Mouse (Mus musculus) forebrain, postnatal 0 days (tissue): ENCODE measurements at regions not wholly inside any gene's neighbourhood (a gene's known extent, or its start where the extent isn't known, plus 50 kb on each side); places are given as distances from the start of the nearest gene placed in this dataset.
"Not testable (repeated sequence)": the region's sequence is repeated elsewhere in the genome, so short reads cannot be mapped to it uniquely, and the experiment has no call there.

Experiments used
- ATAC-seq: fragments of 200-750 bp; cut with Nextera tagmentation; 2 replicates; pipeline ENCODE4 v1.8.0; 2017; ENCODE audit warnings: mild to moderate bottlenecking, moderate library complexity
- DNase-seq: peaks from one replicate; pipeline ENCODE4 v3.0.0-alpha.2; 2015
- H3K27ac ChIP-seq: fragments of 300-500 bp; sonication (generic); 2 replicates; pipeline ENCODE4 v1.5.1; 2014; ENCODE audit warnings: low read depth, mild to moderate bottlenecking, antibody characterized with exemption, low read length, moderate library complexity, mixed read lengths
- H3K27me3 ChIP-seq: fragments of 300-500 bp; sonication (generic); 2 replicates; pipeline ENCODE4 v1.6.1; 2014; ENCODE audit warnings: mild to moderate bottlenecking, low read length, mixed read lengths; ENCODE audit not compliant: insufficient read depth
- H3K36me3 ChIP-seq: fragments of 300-500 bp; sonication (generic); 2 replicates; pipeline ENCODE4 v1.6.1; 2014; ENCODE audit warnings: mild to moderate bottlenecking, moderate library complexity; ENCODE audit not compliant: insufficient read depth
- H3K4me1 ChIP-seq: fragments of 300-500 bp; sonication (generic); 2 replicates; pipeline ENCODE4 v1.6.1; 2014; ENCODE audit warnings: antibody characterized with exemption; ENCODE audit not compliant: insufficient read depth
- H3K4me2 ChIP-seq: fragments of 300-500 bp; sonication (generic); 2 replicates; pipeline ENCODE4 v1.6.1; 2014; ENCODE audit warnings: low read depth, mild to moderate bottlenecking, moderate library complexity
- H3K4me3 ChIP-seq: fragments of 300-500 bp; sonication (generic); 2 replicates; pipeline ENCODE4 v1.5.1; 2014; ENCODE audit warnings: low read depth, low read length, mixed read lengths
- H3K9ac ChIP-seq: fragments of 300-500 bp; sonication (generic); 2 replicates; pipeline ENCODE4 v1.6.1; 2014; ENCODE audit warnings: mild to moderate bottlenecking
- H3K9me3 ChIP-seq: fragments of 300-500 bp; sonication (generic); 2 replicates; pipeline ENCODE4 v1.6.1; 2016; ENCODE audit warnings: low read length
- CTCF ChIP-seq: sonication (generic); IDR thresholded peaks from 2 replicates; pipeline ENCODE4 v1.5.1; 2016; ENCODE audit warnings: antibody characterized with exemption, control low read depth, low read depth
- WGBS: fragments of 180-500 bp; shearing (Covaris S2); extraction: QIAGEN DNeasy Blood & Tissue Kit; methylation state at CpG from one replicate; pipeline ENCODE4 v1.1.7; 2014; 5-methylcytosine and 5-hydroxymethylcytosine counted together

- Histone ChIP-seq H3K9me3 (no peaks in the 10 kb centered on the region), H3K36me3 (no peaks in the 10 kb centered on the region), H3K27ac (no peak overlapping the region), H3K9ac (no peak overlapping the region), H3K4me2 (no peak overlapping the region), H3K4me1 (no peaks in the 10 kb centered on the region), H3K27me3 (no peaks in the 10 kb centered on the region), H3K4me3 (no peak overlapping the region)
- DNase-seq (no peak), ATAC-seq (no peak)
- WGBS: 79% methylated on average over 2 of the region's 2 CpGs
- no peak for TF ChIP-seq CTCF
Measured at GRCm38 (mm10) chrX:103250961-103251360, 64.5 kb upstream of the Nap1l2 start.

DNA sequence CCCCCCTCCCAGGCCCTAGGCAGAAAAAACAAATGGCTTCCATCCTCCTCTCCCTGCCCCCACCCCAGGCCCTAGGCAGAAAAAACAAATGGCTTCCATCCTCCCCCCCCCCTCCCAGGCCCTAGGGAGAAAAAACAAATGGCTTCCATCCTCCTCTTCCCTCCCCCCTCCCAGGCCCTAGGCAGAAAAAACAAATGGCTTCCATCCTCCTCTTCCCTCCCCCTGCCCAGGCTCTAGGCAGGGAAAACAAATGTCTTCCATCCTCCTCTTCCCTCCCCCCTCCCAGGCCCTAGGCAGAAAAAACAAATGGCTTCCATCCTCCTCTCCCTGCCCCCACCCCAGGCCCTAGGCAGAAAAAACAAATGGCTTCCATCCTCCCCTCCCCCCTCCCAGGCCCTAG lies 65.0 kb upstream of the Nap1l2 start:
- H3K4me2 ChIP-seq, H3K9ac ChIP-seq, H3K27me3 ChIP-seq, H3K4me3 ChIP-seq, ATAC-seq, H3K36me3 ChIP-seq, DNase-seq, H3K27ac ChIP-seq, H3K9me3 ChIP-seq, H3K4me1 ChIP-seq: not testable (repeated sequence)

DNA sequence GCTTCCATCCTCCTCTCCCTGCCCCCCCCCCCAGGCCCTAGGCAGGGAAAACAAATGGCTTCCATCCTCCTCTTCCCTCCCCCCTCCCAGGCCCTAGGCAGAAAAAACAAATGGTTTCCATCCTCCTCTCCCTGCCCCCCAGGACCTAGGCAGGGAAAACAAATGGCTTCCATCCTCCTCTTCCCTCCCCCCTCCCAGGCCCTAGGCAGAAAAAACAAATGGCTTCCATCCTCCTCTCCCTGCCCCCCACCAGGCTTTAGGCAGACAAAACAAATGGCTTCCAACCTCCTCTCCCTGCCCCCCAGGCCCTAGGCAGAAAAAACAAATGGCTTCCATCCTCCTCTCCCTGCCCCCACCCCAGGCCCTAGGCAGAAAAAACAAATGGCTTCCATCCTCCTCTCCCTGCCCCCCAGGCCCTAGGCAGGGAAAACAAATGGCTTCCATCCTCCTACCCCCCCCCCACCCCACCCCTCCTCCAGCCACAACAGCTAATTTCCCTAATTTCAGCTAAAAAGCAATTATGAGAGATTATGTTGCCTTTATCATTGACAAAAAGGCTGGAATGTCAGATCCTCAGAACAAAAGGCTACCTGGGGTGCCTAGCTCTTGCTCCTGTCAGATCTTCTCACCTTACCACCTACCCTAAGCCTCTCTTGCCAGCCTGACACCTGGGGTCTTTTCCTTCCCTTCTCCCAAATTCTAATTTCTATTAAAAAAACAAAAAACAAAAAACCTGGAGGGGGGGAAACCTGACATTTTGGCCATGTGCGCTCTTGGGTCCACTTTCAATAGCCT lies 65.8 kb upstream of the Nap1l2 start:
- WGBS: 71% methylated on average over 1 of the region's 1 CpGs
- DNase-seq, H3K9me3 ChIP-seq, ATAC-seq, H3K4me1 ChIP-seq, H3K4me3 ChIP-seq, H3K27me3 ChIP-seq, H3K4me2 ChIP-seq, H3K36me3 ChIP-seq, H3K9ac ChIP-seq, H3K27ac ChIP-seq: not testable (repeated sequence)

- Histone ChIP-seq H3K4me2 (no peak overlapping the region), H3K9ac (no peak overlapping the region), H3K27me3 (no peaks in the 10 kb centered on the region), H3K36me3 (no peaks in the 10 kb centered on the region), H3K4me1 (no peaks in the 10 kb centered on the region), H3K27ac (no peak overlapping the region), H3K4me3 (no peak overlapping the region), H3K9me3 (no peaks in the 10 kb centered on the region)
- DNase-seq: no peak
- no peak for TF ChIP-seq CTCF
- 77% methylated on average over 6 of the region's 6 CpGs for WGBS
- no peak for ATAC-seq
Measured at GRCm38 (mm10) chrX:103252881-103253280, 66.4 kb upstream of the Nap1l2 start.

DNA sequence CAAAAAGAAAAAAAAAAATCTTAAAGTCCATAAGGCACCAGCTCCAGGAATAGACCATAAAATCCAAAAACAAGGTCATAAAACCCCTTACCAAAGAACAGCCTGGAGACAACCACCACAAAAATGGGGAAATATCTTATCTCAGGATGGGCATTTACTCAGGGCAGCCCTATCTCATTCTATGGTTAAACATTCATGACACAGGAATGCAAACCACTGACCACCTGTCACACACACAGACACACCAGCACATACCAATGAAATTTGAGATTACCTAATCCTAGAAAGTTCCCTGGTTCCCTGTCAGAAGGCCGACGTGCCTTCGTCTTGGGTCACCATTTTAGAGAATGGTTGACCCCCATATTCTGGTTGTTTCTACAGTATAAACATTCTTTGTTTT lies 66.3 kb upstream of the Cdx4 start:
- WGBS: 96% methylated on average over 3 of the region's 3 CpGs
- TF ChIP-seq CTCF: no peak
- ATAC-seq: no peak

DNA sequence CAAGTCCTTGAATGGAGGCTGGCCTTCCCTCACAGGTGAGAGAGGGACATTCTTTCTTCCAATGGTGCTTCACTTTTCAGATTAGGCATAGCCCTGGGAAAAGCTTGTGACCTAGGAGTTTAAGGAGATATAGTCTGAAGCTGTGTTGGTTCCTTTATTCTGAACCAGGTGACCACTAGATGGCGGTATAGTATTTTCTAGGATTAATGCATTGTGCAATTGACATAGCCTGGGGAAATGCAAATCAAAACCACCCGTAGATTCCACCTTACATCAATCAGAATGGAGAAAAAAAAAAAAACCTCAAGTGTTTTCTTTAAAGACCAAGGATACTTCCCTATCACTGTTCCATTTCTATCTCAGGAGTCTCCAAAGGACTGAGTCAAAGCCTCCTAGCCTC lies 61.3 kb upstream of the Cdx4 start:
- Histone ChIP-seq H3K4me2 (no peak overlapping the region), H3K9ac (no peak overlapping the region), H3K27me3 (no peaks in the 10 kb centered on the region; the same call in 1 of the 2 replicates), H3K9me3 (no peaks in the 10 kb centered on the region), H3K27ac (no peak overlapping the region), H3K36me3 (no peaks in the 10 kb centered on the region), H3K4me3 (no peak overlapping the region), H3K4me1 (no peaks in the 10 kb centered on the region)
- DNase-seq (peak; percentile 73), ATAC-seq (peak; percentile 51; the same call in 1 of the 2 replicates)
- TF ChIP-seq CTCF: peak; percentile 70
- 2% methylated on average over 2 of the region's 2 CpGs for WGBS

More for the DNA sequence above, 66.3 kb upstream of the Cdx4 start:
- DNase-seq: no peak
- Histone ChIP-seq H3K9me3 (no peaks in the 10 kb centered on the region), H3K4me2 (no peak overlapping the region), H3K4me1 (no peaks in the 10 kb centered on the region), H3K27ac (no peak overlapping the region), H3K9ac (no peak overlapping the region), H3K27me3 (no peaks in the 10 kb centered on the region), H3K36me3 (no peaks in the 10 kb centered on the region), H3K4me3 (no peak overlapping the region)
